Mouse (Mus musculus): ENCODE results near the gene Slc8a1. TPM values are rescaled to one million over a fixed set of nuclear protein-coding genes. Genes with fewer than 3 reads are reported as not detected.

The Slc8a1 gene
- total and polyA plus RNA-seq, 3 experiments, result 0.11 TPM; not detected in 2

- Histone ChIP-seq H3K4me1 (ENCODE audit: insufficient read depth, low read depth, low read length) (no peaks in the 10 kb centered on the region), H3K9me3 (replicated peaks) (peaks cover 14% of the 10 kb centered on the region), H3K4me3 (ENCODE audit: low read depth, low read length) (no peak overlapping the region), H3K36me3 (replicated peaks) (no peaks in the 10 kb centered on the region), H3K27me3 (ENCODE audit: insufficient read depth, low read length) (no peaks in the 10 kb centered on the region)
- DNase-seq (ENCODE audit: low spot score) (no peak), ATAC-seq (ENCODE audit: extremely low read depth, insufficient number of reproducible peaks, low FRiP score, poor library complexity, severe bottlenecking) (no peak)
- TF ChIP-seq GATA1 (IDR thresholded peaks at IDR 0.05; ENCODE audit: borderline replicate concordance, low read length) (no peak), POLR2AphosphoS5 (IDR thresholded peaks at IDR 0.05; ENCODE audit: insufficient replicate concordance, low read depth, low read length) (no peak), CTCF (IDR thresholded peaks at IDR 0.05; ENCODE audit: low read depth, low read length) (no peak), GATA2 (IDR thresholded peaks at IDR 0.05; ENCODE audit: borderline replicate concordance, low read depth, low read length) (no peak), TAL1 (conservative IDR thresholded peaks at IDR 0.05; ENCODE audit: low read depth, low read length) (no peak)
Observed at GRCm38 (mm10) chr17:81636822-81637221, 101.4 kb downstream of the Slc8a1 start.

- Histone ChIP-seq H3K27me3 (ENCODE audit: insufficient read depth, low read length) (no peaks in the 10 kb centered on the region), H3K36me3 (replicated peaks) (no peaks in the 10 kb centered on the region), H3K9me3 (replicated peaks) (0 out of 2 replicates have a peak, but pooled peaks cover 2% of the 10 kb centered on the region), H3K4me1 (ENCODE audit: insufficient read depth, low read depth, low read length) (no peaks in the 10 kb centered on the region), H3K4me3 (ENCODE audit: low read depth, low read length) (no peak overlapping the region)
- DNase-seq (ENCODE audit: low spot score) (no peak), ATAC-seq (ENCODE audit: extremely low read depth, insufficient number of reproducible peaks, low FRiP score, poor library complexity, severe bottlenecking) (no peak)
- TF ChIP-seq POLR2AphosphoS5 (IDR thresholded peaks at IDR 0.05; ENCODE audit: insufficient replicate concordance, low read depth, low read length) (no peak), TAL1 (conservative IDR thresholded peaks at IDR 0.05; ENCODE audit: low read depth, low read length) (no peak), GATA2 (IDR thresholded peaks at IDR 0.05; ENCODE audit: borderline replicate concordance, low read depth, low read length) (no peak), CTCF (IDR thresholded peaks at IDR 0.05; ENCODE audit: low read depth, low read length) (no peak), GATA1 (IDR thresholded peaks at IDR 0.05; ENCODE audit: borderline replicate concordance, low read length) (no peak)
Observed at GRCm38 (mm10) chr17:81630471-81630870, 107.7 kb downstream of the Slc8a1 start.

- Histone ChIP-seq H3K4me1 (ENCODE audit: insufficient read depth, low read depth, low read length) (no peaks in the 10 kb centered on the region), H3K9me3 (replicated peaks) (peaks cover 11% of the 10 kb centered on the region), H3K36me3 (replicated peaks) (no peaks in the 10 kb centered on the region), H3K4me3 (ENCODE audit: low read depth, low read length) (no peak overlapping the region), H3K27me3 (ENCODE audit: insufficient read depth, low read length) (no peaks in the 10 kb centered on the region)
- DNase-seq (ENCODE audit: low spot score) (no peak), ATAC-seq (ENCODE audit: extremely low read depth, insufficient number of reproducible peaks, low FRiP score, poor library complexity, severe bottlenecking) (no peak)
- no peak for TF ChIP-seq TAL1 (conservative IDR thresholded peaks at IDR 0.05; ENCODE audit: low read depth, low read length)
- no peak for TF ChIP-seq GATA2 (IDR thresholded peaks at IDR 0.05; ENCODE audit: borderline replicate concordance, low read depth, low read length)
- no peak for TF ChIP-seq CTCF (IDR thresholded peaks at IDR 0.05; ENCODE audit: low read depth, low read length)
- no peak for TF ChIP-seq POLR2AphosphoS5 (IDR thresholded peaks at IDR 0.05; ENCODE audit: insufficient replicate concordance, low read depth, low read length)
- TF ChIP-seq GATA1 (IDR thresholded peaks at IDR 0.05; ENCODE audit: borderline replicate concordance, low read length), result no peak
Observed at GRCm38 (mm10) chr17:81621188-81621644, 117.0 kb downstream of the Slc8a1 start.

DNA sequence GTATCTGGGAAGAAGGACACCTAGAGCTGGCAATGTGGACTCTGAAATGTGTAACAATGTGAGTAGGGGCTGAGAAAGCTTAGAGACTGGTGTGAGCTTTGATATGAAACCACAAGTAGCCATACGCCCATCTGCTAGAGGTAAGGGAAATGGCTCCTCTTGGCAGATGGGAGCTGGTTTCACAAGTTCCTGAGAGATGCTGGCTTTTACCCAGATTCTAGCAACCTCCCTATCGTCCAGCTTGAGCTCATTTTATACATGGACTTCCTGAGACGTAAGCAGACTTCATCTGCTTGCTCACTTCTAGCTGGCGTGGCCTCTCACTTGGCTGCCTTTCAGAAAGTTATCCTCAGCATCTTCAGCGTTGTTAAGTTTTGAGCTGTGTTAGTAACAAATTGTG lies 119.7 kb downstream of the Slc8a1 start:
- Histone ChIP-seq H3K36me3 (replicated peaks) (no peaks in the 10 kb centered on the region), H3K9me3 (replicated peaks) (peaks cover 14% of the 10 kb centered on the region), H3K27me3 (ENCODE audit: insufficient read depth, low read length) (no peaks in the 10 kb centered on the region), H3K4me3 (ENCODE audit: low read depth, low read length) (no peak overlapping the region), H3K4me1 (ENCODE audit: insufficient read depth, low read depth, low read length) (no peaks in the 10 kb centered on the region)
- ATAC-seq (ENCODE audit: extremely low read depth, insufficient number of reproducible peaks, low FRiP score, poor library complexity, severe bottlenecking) (no peak), DNase-seq (ENCODE audit: low spot score) (no peak)
- no peak for TF ChIP-seq POLR2AphosphoS5 (IDR thresholded peaks at IDR 0.05; ENCODE audit: insufficient replicate concordance, low read depth, low read length)
- TF ChIP-seq GATA2 (IDR thresholded peaks at IDR 0.05; ENCODE audit: borderline replicate concordance, low read depth, low read length), result no peak
- no peak for TF ChIP-seq CTCF (IDR thresholded peaks at IDR 0.05; ENCODE audit: low read depth, low read length)
- TF ChIP-seq TAL1 (conservative IDR thresholded peaks at IDR 0.05; ENCODE audit: low read depth, low read length), result no peak
- TF ChIP-seq GATA1 (IDR thresholded peaks at IDR 0.05; ENCODE audit: borderline replicate concordance, low read length), result no peak

GRCm38 (mm10) chr17:81616326-81616725 lies 121.9 kb downstream of the Slc8a1 start:
- Histone ChIP-seq H3K4me1 (ENCODE audit: insufficient read depth, low read depth, low read length) (no peaks in the 10 kb centered on the region), H3K36me3 (replicated peaks) (no peaks in the 10 kb centered on the region), H3K9me3 (replicated peaks) (peaks cover 10% of the 10 kb centered on the region), H3K4me3 (ENCODE audit: low read depth, low read length) (no peak overlapping the region), H3K27me3 (ENCODE audit: insufficient read depth, low read length) (no peaks in the 10 kb centered on the region)
- DNase-seq (ENCODE audit: low spot score) (no peak), ATAC-seq (ENCODE audit: extremely low read depth, insufficient number of reproducible peaks, low FRiP score, poor library complexity, severe bottlenecking) (no peak)
- no peak for TF ChIP-seq POLR2AphosphoS5 (IDR thresholded peaks at IDR 0.05; ENCODE audit: insufficient replicate concordance, low read depth, low read length)
- no peak for TF ChIP-seq CTCF (IDR thresholded peaks at IDR 0.05; ENCODE audit: low read depth, low read length)
- TF ChIP-seq GATA1 (IDR thresholded peaks at IDR 0.05; ENCODE audit: borderline replicate concordance, low read length), result no peak
- TF ChIP-seq GATA2 (IDR thresholded peaks at IDR 0.05; ENCODE audit: borderline replicate concordance, low read depth, low read length), result no peak
- TF ChIP-seq TAL1 (conservative IDR thresholded peaks at IDR 0.05; ENCODE audit: low read depth, low read length), result no peak

DNA sequence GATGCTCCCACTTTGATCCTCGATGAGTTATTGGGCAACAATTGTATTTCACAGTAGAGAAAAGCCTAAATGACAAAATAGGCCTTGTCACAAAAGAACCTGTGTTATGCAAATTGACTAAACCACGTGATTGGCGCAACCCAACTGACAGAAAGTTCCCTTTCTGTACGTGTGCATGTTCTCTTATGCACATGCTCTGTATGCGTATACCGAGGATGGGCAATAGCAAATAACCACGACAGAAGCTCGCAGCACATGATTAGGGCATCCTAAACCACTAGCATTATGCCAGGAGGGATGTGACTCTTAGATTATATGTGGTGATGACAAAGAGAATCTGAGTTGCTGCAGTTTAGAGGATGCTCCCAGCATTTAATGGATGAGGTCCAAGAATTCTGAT lies 122.8 kb downstream of the Slc8a1 start:
- TF ChIP-seq CTCF (IDR thresholded peaks at IDR 0.05; ENCODE audit: low read depth, low read length) (no peak), GATA2 (IDR thresholded peaks at IDR 0.05; ENCODE audit: borderline replicate concordance, low read depth, low read length) (no peak), POLR2AphosphoS5 (IDR thresholded peaks at IDR 0.05; ENCODE audit: insufficient replicate concordance, low read depth, low read length) (no peak), GATA1 (IDR thresholded peaks at IDR 0.05; ENCODE audit: borderline replicate concordance, low read length) (no peak), TAL1 (conservative IDR thresholded peaks at IDR 0.05; ENCODE audit: low read depth, low read length) (no peak)
- Histone ChIP-seq H3K4me1 (ENCODE audit: insufficient read depth, low read depth, low read length) (no peaks in the 10 kb centered on the region), H3K9me3 (replicated peaks) (peaks cover 6% of the 10 kb centered on the region), H3K27me3 (ENCODE audit: insufficient read depth, low read length) (no peaks in the 10 kb centered on the region), H3K4me3 (ENCODE audit: low read depth, low read length) (no peak overlapping the region), H3K36me3 (replicated peaks) (no peaks in the 10 kb centered on the region)
- ATAC-seq (ENCODE audit: extremely low read depth, insufficient number of reproducible peaks, low FRiP score, poor library complexity, severe bottlenecking) (no peak), DNase-seq (ENCODE audit: low spot score) (no peak)
